Mouse (Mus musculus) layer of hippocampus, postnatal 36 days (tissue): ENCODE measurements around the gene Lamb1. TPM values are rescaled to one million over a fixed set of nuclear protein-coding genes. Genes with fewer than 3 reads are reported as not detected.

Source experiments
- DNase-seq, 2 experiments: peaks; one replicate each; pipeline ENCODE4 v3.0.0; 2022
- total RNA-seq, 2 experiments: library from RNA; stranded (reverse); gene quantifications; 2 replicates each; pipeline ENCODE4 v1.2.3; 2021

Gene Lamb1
- total RNA-seq, 2 experiments from 2014 or later: 38.5 to 42.1 TPM

- no peak for DNase-seq
Observed at GRCm38 (mm10) chr12:31289046-31289445, 24.0 kb downstream of the Lamb1 start.

GRCm38 (mm10) chr12:31290951-31291350 is 25.9 kb downstream of the Lamb1 start:
- no peak for DNase-seq

GRCm38 (mm10) chr12:31293361-31294142 is 28.5 kb downstream of the Lamb1 start:
- no peak for DNase-seq

GRCm38 (mm10) chr12:31294526-31294925 is 29.5 kb downstream of the Lamb1 start:
- DNase-seq: no peak

- no peak for DNase-seq
Observed at GRCm38 (mm10) chr12:31294996-31295395, 30.0 kb downstream of the Lamb1 start.

GRCm38 (mm10) chr12:31295505-31295904 is 30.5 kb downstream of the Lamb1 start:
- DNase-seq: no peak

GRCm38 (mm10) chr12:31296097-31296496 is 31.1 kb downstream of the Lamb1 start:
- DNase-seq: no peak

GRCm38 (mm10) chr12:31298122-31298521 is 33.1 kb downstream of the Lamb1 start:
- no peak for DNase-seq

- DNase-seq: no peak
Observed at GRCm38 (mm10) chr12:31298530-31298929, 33.5 kb downstream of the Lamb1 start.

- no peak for DNase-seq
Observed at GRCm38 (mm10) chr12:31299126-31299525, 34.1 kb downstream of the Lamb1 start.

GRCm38 (mm10) chr12:31299676-31300197 is 34.7 kb downstream of the Lamb1 start:
- no peak for DNase-seq

GRCm38 (mm10) chr12:31300276-31300675 is 35.2 kb downstream of the Lamb1 start:
- DNase-seq: no peak

- DNase-seq: no peak
Observed at GRCm38 (mm10) chr12:31302266-31302665, 37.2 kb downstream of the Lamb1 start.

- no peak for DNase-seq
Observed at GRCm38 (mm10) chr12:31302766-31303511, 37.9 kb downstream of the Lamb1 start.

GRCm38 (mm10) chr12:31306075-31306675 is 41.1 kb downstream of the Lamb1 start:
- DNase-seq: no peak

GRCm38 (mm10) chr12:31307011-31307410 is 42.0 kb downstream of the Lamb1 start:
- no peak for DNase-seq

GRCm38 (mm10) chr12:31307756-31308155 is 42.7 kb downstream of the Lamb1 start:
- no peak for DNase-seq

- DNase-seq: no peak
Observed at GRCm38 (mm10) chr12:31310687-31311086, 45.7 kb downstream of the Lamb1 start.

- DNase-seq: no peak
Observed at GRCm38 (mm10) chr12:31311671-31312265, 46.7 kb downstream of the Lamb1 start.

GRCm38 (mm10) chr12:31312281-31312680 is 47.2 kb downstream of the Lamb1 start:
- no peak for DNase-seq

GRCm38 (mm10) chr12:31313136-31313535 is 48.1 kb downstream of the Lamb1 start:
- no peak for DNase-seq

- no peak for DNase-seq
Observed at GRCm38 (mm10) chr12:31314310-31314709, 49.3 kb downstream of the Lamb1 start.

- no peak for DNase-seq
Observed at GRCm38 (mm10) chr12:31315961-31316360, 50.9 kb downstream of the Lamb1 start.
